Mouse (Mus musculus) heart, embryonic 14.5 days (tissue): ENCODE measurements around the gene Ifng. TPM values are rescaled to one million over a fixed set of nuclear protein-coding genes. Genes with fewer than 3 reads are reported as not detected.

Experiments
- ATAC-seq: fragments of 200-750 bp; cut with Nextera tagmentation; 2 replicates; pipeline ENCODE4 v1.8.0; 2017; ENCODE audit warnings: low read depth, moderate TSS enrichment; ENCODE audit not compliant: insufficient number of reproducible peaks, insufficient read depth, low FRiP score
- H3K27ac ChIP-seq, 2 experiments: fragments of 200-500 bp in 1 of 2; fragments of 300-500 bp in 1 of 2; sonication (generic) in 1 of 2; replicated peaks in 1 of 2; 2 replicates each; pipeline ENCODE4 v1.5.1; 2012 to 2014; ENCODE audit warnings: low read depth in 2 of 2, low read length in 2 of 2, control low read depth in 1 of 2, mild to moderate bottlenecking in 1 of 2, mixed read lengths in 1 of 2; ENCODE audit not compliant: control insufficient read depth in 1 of 2, insufficient read depth in 1 of 2
- H3K27me3 ChIP-seq: fragments of 300-500 bp; sonication (generic); 2 replicates; pipeline ENCODE4 v1.6.1; 2014; ENCODE audit warnings: mild to moderate bottlenecking, low read length, control low read depth; ENCODE audit not compliant: control insufficient read depth, insufficient read depth
- H3K36me3 ChIP-seq: fragments of 300-500 bp; sonication (generic); 2 replicates; pipeline ENCODE4 v1.6.1; 2014; ENCODE audit warnings: mild to moderate bottlenecking, control low read depth, low read length, mixed read lengths; ENCODE audit not compliant: control insufficient read depth, insufficient read depth
- H3K4me1 ChIP-seq, 2 experiments: fragments of 200-500 bp in 1 of 2; fragments of 300-500 bp in 1 of 2; sonication (generic) in 1 of 2; 2 replicates each; pipeline ENCODE4 v1.6.1; 2012 to 2014; ENCODE audit warnings: low read length in 2 of 2, control low read depth in 1 of 2, mixed read lengths in 1 of 2; ENCODE audit not compliant: control insufficient read depth in 2 of 2, insufficient read depth in 2 of 2
- H3K4me2 ChIP-seq: fragments of 300-500 bp; sonication (generic); 2 replicates; pipeline ENCODE4 v1.6.1; 2014; ENCODE audit warnings: mild to moderate bottlenecking, low read length
- H3K4me3 ChIP-seq, 2 experiments: fragments of 200-500 bp in 1 of 2; fragments of 300-500 bp in 1 of 2; sonication (generic) in 1 of 2; 2 replicates each; pipeline ENCODE4 v1.5.1; 2012 to 2014; ENCODE audit warnings: low read length in 2 of 2, mild to moderate bottlenecking in 2 of 2, control low read depth in 1 of 2, low read depth in 1 of 2, moderate library complexity in 1 of 2; ENCODE audit not compliant: control insufficient read depth in 1 of 2, insufficient read depth in 1 of 2
- H3K9ac ChIP-seq: fragments of 300-500 bp; sonication (generic); 2 replicates; pipeline ENCODE4 v1.6.1; 2014; ENCODE audit warnings: mild to moderate bottlenecking, low read length
- H3K9me3 ChIP-seq: fragments of 300-500 bp; sonication (generic); 2 replicates; pipeline ENCODE4 v1.6.1; 2016; ENCODE audit warnings: low read length, control low read depth; ENCODE audit not compliant: control insufficient read depth
- WGBS: fragments of 180-500 bp; shearing (Covaris S2); extraction: QIAGEN DNeasy Blood & Tissue Kit; methylation state at CpG from one replicate; pipeline ENCODE4 v1.1.7; 2014; 5-methylcytosine and 5-hydroxymethylcytosine counted together
- polyA plus RNA-seq: library from polyadenylated mRNA; unstranded; fragments of >200 nt; fragmentation: Nextera tagmentation; extraction: Ambion mirVana; gene quantifications from 2 replicates; pipeline ENCODE4 v1.2.1, GENCODE M21; 2014

Ifng gene
- polyA plus RNA-seq, 1 experiment from 2014 or later = not detected

DNA sequence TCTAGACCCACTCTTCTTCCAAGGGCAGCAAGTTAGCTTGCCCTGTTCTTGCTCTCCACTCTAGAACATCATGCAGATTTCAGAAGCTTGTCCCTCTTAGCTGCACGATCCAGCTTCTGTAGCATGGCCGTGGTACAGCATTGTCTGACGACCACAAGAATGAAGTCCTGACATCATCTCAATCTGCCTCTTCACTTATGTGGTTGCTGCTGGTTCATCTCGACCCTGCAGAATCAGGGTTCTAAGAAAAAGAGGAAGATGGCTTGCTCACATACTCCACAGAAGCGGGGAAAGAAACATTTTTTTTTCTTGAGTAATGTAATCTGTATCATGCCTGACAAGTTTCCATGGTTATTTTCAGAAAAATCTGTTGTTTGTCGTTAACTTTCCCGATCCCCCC is 39.9 kb downstream of the Ifng start:
- ATAC-seq = no peak
- H3K27me3 ChIP-seq = no peaks in the 10 kb centered on the region
- 84% methylated on average over 7 of the region's 7 CpGs for WGBS
- H3K36me3 ChIP-seq = no peaks in the 10 kb centered on the region
- H3K9me3 ChIP-seq = no peaks in the 10 kb centered on the region
- no peak overlapping the region for H3K27ac ChIP-seq
- no peaks in the 10 kb centered on the region for H3K4me1 ChIP-seq
- H3K4me3 ChIP-seq = no peak overlapping the region
- H3K4me2 ChIP-seq = no peak overlapping the region
- no peak overlapping the region for H3K9ac ChIP-seq

DNA sequence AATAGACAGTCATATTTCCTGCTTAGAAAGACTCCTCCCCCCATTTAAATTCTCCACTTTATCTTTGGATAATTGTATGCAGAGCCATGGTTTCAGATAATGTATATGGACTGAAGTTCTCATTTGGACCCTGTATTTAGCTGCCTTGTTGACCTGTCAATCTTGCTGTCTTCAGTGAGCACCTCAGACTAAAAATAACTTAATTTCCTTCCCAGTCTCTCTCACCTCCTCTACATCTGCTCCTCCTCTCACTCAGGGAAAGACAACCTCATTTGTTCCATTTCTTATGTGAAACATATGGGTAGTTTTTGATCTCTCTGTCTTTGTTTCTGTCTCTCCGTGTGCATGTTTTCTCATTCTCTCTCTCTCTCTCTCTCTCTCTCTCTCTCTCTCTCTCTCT is 53.3 kb downstream of the Ifng start:
- H3K9me3 ChIP-seq = no peaks in the 10 kb centered on the region
- ATAC-seq = no peak
- no peaks in the 10 kb centered on the region for H3K36me3 ChIP-seq
- 55% methylated on average over 1 of the region's 1 CpGs for WGBS
- H3K4me2 ChIP-seq = no peak overlapping the region
- H3K4me1 ChIP-seq = no peaks in the 10 kb centered on the region
- H3K9ac ChIP-seq = no peak overlapping the region
- no peaks in the 10 kb centered on the region for H3K27me3 ChIP-seq
- H3K4me3 ChIP-seq = no peak overlapping the region
- H3K27ac ChIP-seq = no peak overlapping the region

DNA sequence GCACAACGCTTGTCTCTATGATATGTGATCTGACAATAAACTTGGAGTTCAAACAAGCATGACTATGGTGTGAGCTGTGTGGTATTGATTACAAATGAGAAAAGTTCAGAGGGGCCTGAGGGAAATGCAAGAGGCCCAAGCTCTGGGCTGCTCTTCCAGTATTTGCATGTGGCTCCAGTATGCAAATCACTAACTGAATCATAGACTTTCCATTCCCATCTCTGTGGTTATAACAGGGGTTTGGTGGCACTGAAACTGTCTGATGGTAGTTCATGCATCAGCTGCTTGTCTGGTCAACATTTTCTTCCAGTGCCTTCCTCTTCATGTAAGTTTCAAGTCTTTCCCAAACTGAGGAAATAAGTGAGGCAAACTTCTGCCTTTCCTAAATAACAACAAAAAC is 54.5 kb downstream of the Ifng start:
- Histone ChIP-seq H3K9me3 (no peaks in the 10 kb centered on the region), H3K4me3 (no peak overlapping the region), H3K4me2 (no peak overlapping the region), H3K9ac (no peak overlapping the region), H3K4me1 (no peaks in the 10 kb centered on the region), H3K36me3 (no peaks in the 10 kb centered on the region), H3K27me3 (no peaks in the 10 kb centered on the region), H3K27ac (no peak overlapping the region)
- ATAC-seq = no peak
- 90% methylated on average over 1 of the region's 1 CpGs for WGBS

Other genes starting within 250 kb of the Ifng start
- gene Il22, start 236.1 kb upstream of the Ifng start, polyA plus RNA-seq = not detected in 2 replicates
- not detected in 2 replicates for gene Gm32717, start 200.3 kb upstream of the Ifng start, polyA plus RNA-seq
- not detected in 2 replicates for gene Gm32802, start 182.4 kb upstream of the Ifng start, polyA plus RNA-seq
- not detected in 2 replicates for gene Iltifb, start 146.0 kb upstream of the Ifng start, polyA plus RNA-seq
- not detected in 2 replicates for gene Gm9040, start 114.1 kb upstream of the Ifng start, polyA plus RNA-seq
- gene Gm9044, start 108.6 kb upstream of the Ifng start, polyA plus RNA-seq = not detected in 2 replicates
- gene Gm9045, start 103.2 kb upstream of the Ifng start, polyA plus RNA-seq = not detected in 2 replicates
- not detected in 2 replicates for gene Gm9046, start 97.8 kb upstream of the Ifng start, polyA plus RNA-seq
- not detected in 2 replicates for gene Gm9048, start 92.4 kb upstream of the Ifng start, polyA plus RNA-seq
- gene Gm9049, start 86.9 kb upstream of the Ifng start, polyA plus RNA-seq = not detected in 2 replicates